Mouse (Mus musculus) small intestine, adult 2 months (tissue): Measurements from ENCODE around the gene Xcr1.

Experiments
- CTCF ChIP-seq: fragments of 200-500 bp; IDR thresholded peaks from 2 replicates; pipeline ENCODE4 v1.5.1; 2012; ENCODE audit warnings: low read depth, mild to moderate bottlenecking, control low read depth, inconsistent platforms, low read length, moderate library complexity, mixed read lengths; ENCODE audit not compliant: insufficient replicate concordance, insufficient read length; ENCODE audit errors: extremely low read depth
- POLR2A ChIP-seq: fragments of 200-500 bp; IDR thresholded peaks from 2 replicates; pipeline ENCODE4 v1.6.1; 2012; ENCODE audit warnings: low read depth, mild to moderate bottlenecking, control low read depth, inconsistent platforms, low read length, moderate library complexity

DNA sequence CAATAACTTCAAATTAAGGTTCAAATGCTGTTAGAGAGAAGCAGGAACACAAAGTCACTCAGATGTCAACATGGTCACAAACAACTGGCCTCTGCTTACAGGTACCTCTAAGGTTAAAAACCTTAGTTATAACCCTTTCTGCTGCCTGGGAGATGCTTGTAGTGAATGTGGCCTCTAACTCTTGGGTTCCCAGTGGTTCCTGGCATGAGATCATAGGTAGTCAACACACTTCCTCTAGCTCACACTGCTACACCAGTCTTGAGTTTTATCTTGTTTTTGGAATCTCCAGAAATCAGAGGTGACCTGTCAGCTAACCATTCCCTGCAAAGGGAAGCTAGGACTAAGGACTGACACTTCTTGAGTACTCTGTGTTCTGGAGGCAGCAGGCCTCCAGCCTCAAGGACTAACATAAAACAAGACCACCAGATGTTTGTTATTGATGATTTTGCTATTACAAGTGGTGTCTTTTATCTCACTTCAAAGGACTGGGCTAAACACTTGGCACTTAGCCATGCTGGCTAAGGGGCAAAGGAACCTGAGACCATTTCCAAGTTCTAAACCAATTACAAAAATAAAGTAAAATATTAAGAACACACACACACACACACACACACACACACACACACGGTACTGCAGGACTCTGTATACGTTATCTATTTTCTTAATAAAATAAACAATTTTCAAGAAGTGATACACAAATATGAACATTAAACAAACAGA is 11.7 kb downstream of the Xcr1 start:
- TF ChIP-seq CTCF (no peak), POLR2A (no peak)
